14 mouse cellular contexts compared by ENCODE assay signal in the genomic region with DNA sequence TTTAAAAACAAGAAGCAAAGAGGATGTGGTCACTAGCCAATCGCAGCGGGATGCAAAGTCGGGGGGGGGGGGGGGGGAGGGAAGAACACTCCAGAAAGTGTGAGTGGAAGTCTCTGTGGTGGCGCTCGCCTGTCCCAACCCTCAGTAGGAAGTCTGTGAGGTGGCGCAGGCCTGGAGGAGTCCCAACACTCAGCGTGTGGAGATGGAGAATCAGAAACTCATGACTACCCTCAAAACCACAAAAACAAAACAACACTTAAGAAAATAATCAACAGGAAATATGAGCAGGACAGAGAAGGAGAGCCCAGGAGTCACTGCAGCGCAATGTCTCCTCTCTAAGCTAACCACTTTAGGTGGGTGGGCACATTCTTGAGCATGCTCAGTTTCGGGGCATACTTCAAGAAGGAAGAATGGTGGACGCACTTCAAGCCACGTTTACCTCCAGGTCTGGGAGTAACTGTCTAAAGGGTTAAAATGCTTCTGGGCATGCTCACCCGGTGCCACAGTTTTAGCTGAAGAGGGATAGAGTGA. TPM values are rescaled to one million over a fixed set of nuclear protein-coding genes. Genes with fewer than 3 reads are reported as not detected.
DNase-seq lines count a peak whose midpoint lies in the region; ATAC-seq lines count a peak whose summit lies in the region.
"Had no signal": no experiment of that assay in that cellular context is flagged by ENCODE, and none has a peak within 500 bp of the region (broad histone marks: within the 10 kb centered on the region; RNA-seq: fewer than 3 reads in every experiment).

No protein-coding gene starts in this region.

- peaks cover 49% of the 10 kb centered on the region for H3K4me1 ChIP-seq in heart, embryonic 13.5 days
- H3K4me1 ChIP-seq: hindbrain, embryonic 12.5 days had no signal

- H3K27me3 ChIP-seq in heart, embryonic 13.5 days (replicated peaks): no peaks in the 10 kb centered on the region
- H3K27me3 ChIP-seq: hindbrain, embryonic 12.5 days had no signal

- no peaks in the 10 kb centered on the region for H3K9me3 ChIP-seq in heart, embryonic 13.5 days
- H3K9me3 ChIP-seq: hindbrain, embryonic 12.5 days had no signal

- peak overlapping the region; percentile 10; the same call in 1 of the 2 replicates for H3K9ac ChIP-seq in heart, embryonic 13.5 days
- H3K9ac ChIP-seq: hindbrain, embryonic 12.5 days had no signal

- no peak for ATAC-seq in heart, embryonic 13.5 days (ENCODE audit: extremely low read depth, insufficient number of reproducible peaks, low FRiP score, low TSS enrichment)
- peak; percentile 65 to 68 for ATAC-seq in hematopoietic stem cell, adult 5-6 weeks (replicated peaks in 1 of 2; ENCODE audit: insufficient read depth in 1 of 2, low FRiP score in 2 of 2, low TSS enrichment in 1 of 2, low read depth in 1 of 2, poor library complexity in 2 of 2, severe bottlenecking in 2 of 2)
- ATAC-seq: forebrain, embryonic 16.5 days had no signal

- H3K27ac ChIP-seq in heart, embryonic 13.5 days (replicated peaks): no peak overlapping the region
- H3K27ac ChIP-seq in macrophage: peak overlapping the region; percentile 36
- H3K27ac ChIP-seq: hindbrain, embryonic 12.5 days; midbrain, embryonic 10.5 days had no signal

- H3K4me2 ChIP-seq in heart, embryonic 13.5 days: peak overlapping the region; percentile 22
- H3K4me2 ChIP-seq: hindbrain, embryonic 12.5 days had no signal

- H3K36me3 ChIP-seq in heart, embryonic 13.5 days: no peaks in the 10 kb centered on the region
- no peaks in the 10 kb centered on the region for H3K36me3 ChIP-seq in macrophage (ENCODE audit: inconsistent target)
- H3K36me3 ChIP-seq: hindbrain, embryonic 12.5 days had no signal

- DNase-seq in heart, postnatal 4 days: no peak
- peak; percentile 84 for DNase-seq in A20 (ENCODE audit: low read depth, low spot score)
- no peak for DNase-seq in cerebellum, adult 9-11 months
- no peak for DNase-seq in gastrocnemius, postnatal 36 days
- DNase-seq in right cerebral cortex, postnatal 25 days: no peak
- DNase-seq: adrenal gland, postnatal 10 days; cerebellum, postnatal 36 days; layer of hippocampus, adult 9-11 months had no signal

- intact Hi-C loops in gastrocnemius, postnatal 36 days (cut with DNase I): no loop called here

- WGBS in heart, embryonic 13.5 days: 48% methylated on average over 12 of the region's 12 CpGs
- WGBS in macrophage (ENCODE audit: missing documents): 5% methylated on average over 8 of the region's 12 CpGs

- no peaks in the 10 kb centered on the region for H3K79me2 ChIP-seq in macrophage (ENCODE audit: inconsistent target)

- H3K4me3 ChIP-seq in heart, embryonic 13.5 days: no peak overlapping the region
- H3K4me3 ChIP-seq in macrophage (ENCODE audit: inconsistent target): peak overlapping the region; percentile 29
- H3K4me3 ChIP-seq: hindbrain, embryonic 12.5 days; midbrain, embryonic 10.5 days had no signal

RNA-seq across cellular contexts. Expression of a gene that starts 32.7 kb away (rescaled TPM):
- 9.0 and 10.1 TPM in 2 replicates for polyA plus RNA-seq in heart, embryonic 13.5 days (2015; fragmentation: Nextera tagmentation; extraction: Ambion mirVana)
- total RNA-seq in heart, postnatal 4 days (2021): 10 to 100 TPM; 27.3 to 29.0 TPM
- total RNA-seq in hematopoietic stem cell, adult 5-6 weeks (2017): 9.2 and 12.1 TPM in 2 replicates
- 10 to 100 TPM in 1 of 26 experiments, 1 to 10 TPM in 18, under 1 TPM in 4, not detected in 3; 0.21 to 10.1 (median 3.4) TPM for total RNA-seq in macrophage (2018; cell fraction: chromatin; rRNA removed)
- 1 to 10 TPM; 1.9 to 7.9 (median 4.2) TPM for total RNA-seq in macrophage (2018; cell fraction: cytosol; rRNA removed)
- total RNA-seq in macrophage (2018; cell fraction: nucleus; rRNA removed): 10 to 100 TPM in 1 of 26 experiments, 1 to 10 TPM in 23, under 1 TPM in 2; 0.48 to 13.8 (median 3.3) TPM
- polyA plus RNA-seq in macrophage (2018): 4.2 to 7.6 TPM (median 6.3 TPM) in 3 replicates
- total RNA-seq in gastrocnemius, postnatal 36 days (2021): 10 to 100 TPM; 11.3 to 20.5 TPM
